Comparison of ENCODE assay signal across 21 mouse cellular contexts in the genomic region with DNA sequence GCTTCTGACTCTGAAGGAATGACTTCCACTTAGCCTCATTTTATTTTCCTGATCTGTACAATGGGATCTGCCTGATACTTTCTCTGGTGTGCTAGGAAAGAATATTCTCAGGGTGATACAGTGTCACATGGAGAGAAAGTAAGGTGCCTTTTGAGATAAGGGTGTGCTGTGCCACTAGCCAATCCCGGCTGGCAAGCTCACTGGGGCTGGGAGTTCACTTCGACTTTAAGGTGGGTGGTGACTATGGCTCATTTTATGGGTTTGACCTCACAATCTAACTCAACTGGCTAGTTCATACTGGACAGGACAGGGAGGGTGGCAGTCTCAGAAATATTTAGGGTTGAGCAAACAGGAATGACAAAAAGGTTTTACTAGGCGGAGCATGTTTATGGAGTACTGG. TPM values are rescaled to one million over a fixed set of nuclear protein-coding genes. Genes with fewer than 3 reads are reported as not detected.
DNase-seq lines count a peak whose midpoint lies in the region; ATAC-seq and TF ChIP-seq lines count a peak whose summit lies in the region.
"Had no signal": no experiment of that assay in that cellular context is flagged by ENCODE, and none has a peak within 500 bp of the region (broad histone marks: within the 10 kb centered on the region; RNA-seq: fewer than 3 reads in every experiment).

No protein-coding gene starts in this region.

- WGBS in kidney, adult 2 months = 55% methylated on average over 3 of the region's 3 CpGs
- 43% methylated on average over 3 of the region's 3 CpGs for WGBS in liver, embryonic 12.5 days (ENCODE audit: insufficient replicate concordance)
- WGBS in stomach, embryonic 15.5 days = 72% methylated on average over 3 of the region's 3 CpGs
- WGBS in lung, adult 2 months = 80% methylated on average over 3 of the region's 3 CpGs

- no peak for TF ChIP-seq CTCF in kidney, adult 2 months (conservative IDR thresholded peaks at IDR 0.05; ENCODE audit: insufficient read depth, insufficient read length, low read depth, low read length)
- TF ChIP-seq CTCF in layer of hippocampus, adult 2 months (conservative IDR thresholded peaks at IDR 0.05) = no peak
- no peak for TF ChIP-seq CTCF in lung, adult 2 months (IDR thresholded peaks at IDR 0.05; ENCODE audit: insufficient read depth, low read length)

- H3K27ac ChIP-seq in kidney, adult 2 months (ENCODE audit: insufficient read depth, low read depth, low read length) = peak overlapping the region; percentile 75
- H3K27ac ChIP-seq in liver, embryonic 12.5 days = peak overlapping the region; percentile 89
- H3K27ac ChIP-seq in stomach, embryonic 15.5 days = peak overlapping the region; percentile 21; the same call in 1 of the 2 replicates
- no peak overlapping the region for H3K27ac ChIP-seq in layer of hippocampus, adult 2 months
- H3K27ac ChIP-seq: midbrain, embryonic 10.5 days; neural tube, embryonic 15.5 days had no signal

- DNase-seq in kidney, adult 2 months = peak; percentile 63
- DNase-seq in kidney, postnatal 14 days = no peak
- DNase-seq in c-Kit-positive CD71-positive TER-119-negative erythroid progenitor cells, embryonic 14.5 days (ENCODE audit: low read depth) = peak; percentile 71
- no peak for DNase-seq in layer of hippocampus, adult 2 months (ENCODE audit: low spot score in 2 of 2)
- DNase-seq in lung, adult 2 months = no peak
- no peak for DNase-seq in left cerebral cortex, adult 11 months (ENCODE audit: low spot score)
- DNase-seq: adrenal gland, postnatal 25 days; cerebellum, postnatal 14 days; lung, postnatal 10 days; spleen, adult 18-20 months; thymus, postnatal 4 days had no signal

- H3K36me3 ChIP-seq in kidney, adult 2 months (ENCODE audit: control insufficient read depth, insufficient read depth, low read length) = no peaks in the 10 kb centered on the region
- no peaks in the 10 kb centered on the region for H3K36me3 ChIP-seq in liver, embryonic 12.5 days
- no peaks in the 10 kb centered on the region for H3K36me3 ChIP-seq in stomach, embryonic 15.5 days
- H3K36me3 ChIP-seq: limb, embryonic 12.5 days; midbrain, embryonic 10.5 days; neural tube, embryonic 15.5 days had no signal

- TF ChIP-seq POLR2A in kidney, adult 2 months (IDR thresholded peaks at IDR 0.05; ENCODE audit: low read depth, low read length) = no peak
- no peak for TF ChIP-seq POLR2A in lung, adult 2 months (IDR thresholded peaks at IDR 0.05; ENCODE audit: borderline replicate concordance, extremely low read depth, low read depth, low read length)

- no peaks in the 10 kb centered on the region for H3K27me3 ChIP-seq in kidney, adult 2 months (replicated peaks; ENCODE audit: control insufficient read depth, insufficient read depth, low read length)
- H3K27me3 ChIP-seq in liver, embryonic 12.5 days (replicated peaks) = 0 out of 2 replicates have a peak, but pooled peaks cover 3% of the 10 kb centered on the region
- no peaks in the 10 kb centered on the region for H3K27me3 ChIP-seq in stomach, embryonic 15.5 days (replicated peaks)
- H3K27me3 ChIP-seq: limb, embryonic 12.5 days; neural tube, embryonic 15.5 days had no signal

- peaks cover 2% of the 10 kb centered on the region; the same call in 1 of the 2 replicates for H3K4me1 ChIP-seq in kidney, adult 2 months (ENCODE audit: control insufficient read depth, insufficient read depth, low read length)
- peaks cover 59% of the 10 kb centered on the region for H3K4me1 ChIP-seq in liver, embryonic 12.5 days
- H3K4me1 ChIP-seq in stomach, embryonic 15.5 days = peaks cover 25% of the 10 kb centered on the region
- H3K4me1 ChIP-seq in lung, adult 2 months (ENCODE audit: control insufficient read depth, insufficient read depth, low read length) = peaks cover 17% of the 10 kb centered on the region

- no peaks in the 10 kb centered on the region for H3K9me3 ChIP-seq in liver, embryonic 12.5 days (replicated peaks)
- no peaks in the 10 kb centered on the region for H3K9me3 ChIP-seq in stomach, embryonic 15.5 days
- H3K9me3 ChIP-seq: midbrain, embryonic 10.5 days; neural tube, embryonic 15.5 days had no signal

- H3K4me3 ChIP-seq in kidney, adult 2 months (ENCODE audit: insufficient read depth, low read depth, low read length) = no peak overlapping the region
- peak overlapping the region; percentile 20; the same call in 1 of the 2 replicates for H3K4me3 ChIP-seq in liver, embryonic 12.5 days
- H3K4me3 ChIP-seq in stomach, embryonic 15.5 days (replicated peaks) = no peak overlapping the region
- H3K4me3 ChIP-seq in layer of hippocampus, adult 2 months = no peak overlapping the region
- no peak overlapping the region for H3K4me3 ChIP-seq in lung, adult 2 months (replicated peaks; ENCODE audit: extremely low read depth, low read depth, low read length)
- H3K4me3 ChIP-seq: limb, embryonic 12.5 days; midbrain, embryonic 10.5 days; neural tube, embryonic 15.5 days had no signal

- H3K4me2 ChIP-seq in liver, embryonic 12.5 days = peak overlapping the region; percentile 53
- H3K4me2 ChIP-seq in stomach, embryonic 15.5 days = no peak overlapping the region
- H3K4me2 ChIP-seq: limb, embryonic 12.5 days; neural tube, embryonic 15.5 days had no signal

- peak overlapping the region; percentile 51 for H3K9ac ChIP-seq in liver, embryonic 12.5 days
- no peak overlapping the region for H3K9ac ChIP-seq in stomach, embryonic 15.5 days
- H3K9ac ChIP-seq: limb, embryonic 12.5 days; neural tube, embryonic 15.5 days had no signal

- ATAC-seq in liver, embryonic 12.5 days = peak; percentile 95
- ATAC-seq in stomach, embryonic 15.5 days (ENCODE audit: insufficient read depth, low FRiP score, low read depth) = peak; percentile 61
- ATAC-seq: forebrain, embryonic 14.5 days had no signal

RNA-seq across cellular contexts. Expression of a gene that starts 11.3 kb away (rescaled TPM):
- 83.3 and 97.8 TPM in 2 replicates for polyA plus RNA-seq in kidney, adult 2 months (2012; rRNA removed)
- 4.1 and 4.3 TPM in 2 replicates for polyA plus RNA-seq in liver, embryonic 12.5 days (2016; fragmentation: Nextera tagmentation; extraction: Ambion mirVana)
- 45.6 and 47.5 TPM in 2 replicates for polyA plus RNA-seq in stomach, embryonic 15.5 days (2015; fragmentation: Nextera tagmentation; extraction: Ambion mirVana)
- total RNA-seq in layer of hippocampus, adult 2 months (2021) = 1 to 10 TPM; 6.9 to 8.9 TPM
- polyA plus RNA-seq in lung, adult 2 months (2012; rRNA removed) = 145 and 148 TPM in 2 replicates

RNA-seq across cellular contexts. Expression of a gene that starts 20.2 kb away (rescaled TPM):
- polyA plus RNA-seq in kidney, adult 2 months (2012; rRNA removed) = 2,294 and 2,331 TPM in 2 replicates
- polyA plus RNA-seq in liver, embryonic 12.5 days (2016; fragmentation: Nextera tagmentation; extraction: Ambion mirVana) = 560 and 561 TPM in 2 replicates
- polyA plus RNA-seq in stomach, embryonic 15.5 days (2015; fragmentation: Nextera tagmentation; extraction: Ambion mirVana) = 516 and 531 TPM in 2 replicates
- 100 to 1,000 TPM; 713 to 738 TPM for total RNA-seq in layer of hippocampus, adult 2 months (2021)
- 2,052 and 2,661 TPM in 2 replicates for polyA plus RNA-seq in lung, adult 2 months (2012; rRNA removed)

RNA-seq across cellular contexts. Expression of a gene that starts 36.4 kb away (rescaled TPM):
- polyA plus RNA-seq in kidney, adult 2 months (2012; rRNA removed) = 18.2 TPM in 2 replicates
- polyA plus RNA-seq in liver, embryonic 12.5 days (2016; fragmentation: Nextera tagmentation; extraction: Ambion mirVana) = 9.6 and 10.4 TPM in 2 replicates
- 14.5 and 15.2 TPM in 2 replicates for polyA plus RNA-seq in stomach, embryonic 15.5 days (2015; fragmentation: Nextera tagmentation; extraction: Ambion mirVana)
- 10 to 100 TPM; 31.6 to 37.5 TPM for total RNA-seq in layer of hippocampus, adult 2 months (2021)
- 22.7 and 28.2 TPM in 2 replicates for polyA plus RNA-seq in lung, adult 2 months (2012; rRNA removed)

RNA-seq across cellular contexts. Expression of a gene that starts 52.7 kb away (rescaled TPM):
- 0.49 and 0.50 TPM in 2 replicates for polyA plus RNA-seq in kidney, adult 2 months (2012; rRNA removed)
- not detected in 2 replicates for polyA plus RNA-seq in liver, embryonic 12.5 days (2016; fragmentation: Nextera tagmentation; extraction: Ambion mirVana)
- 3.1 and 3.4 TPM in 2 replicates for polyA plus RNA-seq in stomach, embryonic 15.5 days (2015; fragmentation: Nextera tagmentation; extraction: Ambion mirVana)
- total RNA-seq in layer of hippocampus, adult 2 months (2021) = not detected
- polyA plus RNA-seq in lung, adult 2 months (2012; rRNA removed) = 1.4 and 2.3 TPM in 2 replicates
- total RNA-seq: adrenal gland, postnatal 25 days; hematopoietic stem cell, adult 5-6 weeks; left cerebral cortex, adult 18-20 months had no signal
- polyA plus RNA-seq: forebrain, embryonic 14.5 days; heart, embryonic 14.5 days; neural tube, embryonic 15.5 days; testis, adult 2 months had no signal

Comparison
In these comparisons a context has a peak if more than half of its experiments do, and no peak if none do; other contexts are left out.
1. DNase-seq: peak in kidney, adult 2 months (single experiment) and c-Kit-positive CD71-positive TER-119-negative erythroid progenitor cells, embryonic 14.5 days (single experiment); none in kidney, postnatal 14 days (single experiment), layer of hippocampus, adult 2 months (0 of 2), lung, adult 2 months (single experiment) and left cerebral cortex, adult 11 months (single experiment).